Mouse (Mus musculus): ENCODE measurements at regions not wholly inside any gene's neighbourhood (a gene's known extent, or its start where the extent isn't known, plus 50 kb on each side); places are given as distances from the start of the nearest gene placed in this dataset.

DNA sequence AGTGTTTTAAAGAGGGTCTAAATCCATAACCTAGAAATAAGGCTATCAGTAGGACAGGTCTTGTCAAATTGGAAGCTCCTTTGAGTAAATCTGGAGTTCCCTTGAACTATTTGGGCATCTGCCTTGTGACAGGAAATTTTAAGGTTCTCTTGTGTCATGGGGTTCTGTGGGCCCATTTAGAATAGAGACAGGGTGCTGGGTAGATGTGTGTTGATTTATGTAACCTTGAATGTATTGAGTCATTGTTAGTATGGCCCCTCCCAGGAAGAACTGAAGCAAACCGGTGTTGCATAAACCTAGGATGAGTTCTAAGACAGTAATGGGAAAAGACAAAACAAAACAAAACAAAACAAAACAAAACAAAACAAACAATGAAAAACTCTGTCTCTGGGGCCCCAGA lies 1404.6 kb upstream of the Lrrc6 start:
- Histone ChIP-seq H3K4me3 (ENCODE audit: low read depth, low read length) (no peak overlapping the region), H3K27me3 (replicated peaks; ENCODE audit: insufficient read depth, low read length) (no peaks in the 10 kb centered on the region), H3K27ac (ENCODE audit: low read length) (no peak overlapping the region), H3K4me2 (replicated peaks; ENCODE audit: low read depth, low read length) (no peak overlapping the region), H3K4me1 (ENCODE audit: insufficient read depth, low read depth, low read length) (no peaks in the 10 kb centered on the region), H3K9me3 (ENCODE audit: low read length) (no peaks in the 10 kb centered on the region), H3K9ac (replicated peaks; ENCODE audit: low read depth) (no peak overlapping the region), H3K36me3 (ENCODE audit: insufficient read depth, low read length) (no peaks in the 10 kb centered on the region)
- DNase-seq (ENCODE audit: low spot score) (no peak), ATAC-seq (no peak)
- no peak for TF ChIP-seq CTCF (IDR thresholded peaks at IDR 0.05)
- no peak for TF ChIP-seq EP300 (IDR thresholded peaks at IDR 0.05)
- WGBS: 55% methylated on average over 1 of the region's 1 CpGs

GRCm38 (mm10) chr15:67904646-67905045 lies 1403.9 kb upstream of the Lrrc6 start:
- H3K4me3 ChIP-seq (ENCODE audit: low read depth, low read length): no peak overlapping the region
- H3K9ac ChIP-seq (replicated peaks; ENCODE audit: low read depth): no peak overlapping the region
- no peak overlapping the region for H3K4me2 ChIP-seq (replicated peaks; ENCODE audit: low read depth, low read length)
- no peak for TF ChIP-seq CTCF (IDR thresholded peaks at IDR 0.05)
- no peak for TF ChIP-seq EP300 (IDR thresholded peaks at IDR 0.05)
- no peak for ATAC-seq
- H3K27me3 ChIP-seq (replicated peaks; ENCODE audit: insufficient read depth, low read length): no peaks in the 10 kb centered on the region
- DNase-seq (ENCODE audit: low spot score): no peak
- H3K4me1 ChIP-seq (ENCODE audit: insufficient read depth, low read depth, low read length): no peaks in the 10 kb centered on the region
- H3K36me3 ChIP-seq (ENCODE audit: insufficient read depth, low read length): no peaks in the 10 kb centered on the region
- H3K9me3 ChIP-seq (ENCODE audit: low read length): no peaks in the 10 kb centered on the region
- H3K27ac ChIP-seq (ENCODE audit: low read length): no peak overlapping the region

- Histone ChIP-seq H3K4me1 (ENCODE audit: insufficient read depth, low read depth, low read length) (no peaks in the 10 kb centered on the region), H3K27me3 (replicated peaks; ENCODE audit: insufficient read depth, low read length) (no peaks in the 10 kb centered on the region), H3K9ac (replicated peaks; ENCODE audit: low read depth) (no peak overlapping the region), H3K27ac (ENCODE audit: low read length) (no peak overlapping the region), H3K9me3 (ENCODE audit: low read length) (no peaks in the 10 kb centered on the region), H3K4me2 (replicated peaks; ENCODE audit: low read depth, low read length) (no peak overlapping the region), H3K4me3 (ENCODE audit: low read depth, low read length) (no peak overlapping the region), H3K36me3 (ENCODE audit: insufficient read depth, low read length) (no peaks in the 10 kb centered on the region)
- WGBS: 84% methylated on average over 2 of the region's 2 CpGs
- peak; percentile 47 for DNase-seq (ENCODE audit: low spot score)
- ATAC-seq: no peak
- no peak for TF ChIP-seq EP300 (IDR thresholded peaks at IDR 0.05)
- no peak for TF ChIP-seq CTCF (IDR thresholded peaks at IDR 0.05)
These were observed 1402.3 kb upstream of the Lrrc6 start for GRCm38 (mm10) chr15:67902982-67903381.

DNA sequence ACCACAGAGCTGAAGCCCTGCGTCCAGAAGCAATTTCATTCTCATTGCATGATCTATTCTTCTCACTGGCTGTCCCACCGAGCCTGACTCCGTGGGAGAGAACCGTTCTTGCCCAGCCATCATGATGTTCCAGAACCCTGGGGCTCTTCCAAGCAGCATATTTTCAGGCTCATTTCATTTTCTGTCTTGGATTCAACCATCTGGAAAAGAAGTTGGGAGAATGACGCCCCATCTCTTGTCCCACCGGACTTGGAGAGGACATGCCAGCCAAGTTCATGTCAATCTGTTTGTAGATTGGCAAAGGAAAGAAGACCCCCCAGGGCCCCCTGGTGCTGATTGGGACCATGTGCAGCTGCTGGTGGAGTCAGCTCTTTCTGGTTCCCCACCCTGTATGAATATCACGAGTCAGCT lies 1400.5 kb upstream of the Lrrc6 start:
- H3K27me3 ChIP-seq (replicated peaks; ENCODE audit: insufficient read depth, low read length): no peaks in the 10 kb centered on the region
- DNase-seq (ENCODE audit: low spot score) (peak; percentile 11), ATAC-seq (peak; percentile 51)
- H3K9me3 ChIP-seq (ENCODE audit: low read length): no peaks in the 10 kb centered on the region
- TF ChIP-seq EP300 (IDR thresholded peaks at IDR 0.05) (no peak), CTCF (IDR thresholded peaks at IDR 0.05) (no peak)
- no peak overlapping the region for H3K4me3 ChIP-seq (ENCODE audit: low read depth, low read length)
- no peak overlapping the region for H3K9ac ChIP-seq (replicated peaks; ENCODE audit: low read depth)
- no peak overlapping the region for H3K4me2 ChIP-seq (replicated peaks; ENCODE audit: low read depth, low read length)
- no peaks in the 10 kb centered on the region for H3K36me3 ChIP-seq (ENCODE audit: insufficient read depth, low read length)
- no peak overlapping the region for H3K27ac ChIP-seq (ENCODE audit: low read length)
- 64% methylated on average over 7 of the region's 7 CpGs for WGBS
- no peaks in the 10 kb centered on the region for H3K4me1 ChIP-seq (ENCODE audit: insufficient read depth, low read depth, low read length)

DNA sequence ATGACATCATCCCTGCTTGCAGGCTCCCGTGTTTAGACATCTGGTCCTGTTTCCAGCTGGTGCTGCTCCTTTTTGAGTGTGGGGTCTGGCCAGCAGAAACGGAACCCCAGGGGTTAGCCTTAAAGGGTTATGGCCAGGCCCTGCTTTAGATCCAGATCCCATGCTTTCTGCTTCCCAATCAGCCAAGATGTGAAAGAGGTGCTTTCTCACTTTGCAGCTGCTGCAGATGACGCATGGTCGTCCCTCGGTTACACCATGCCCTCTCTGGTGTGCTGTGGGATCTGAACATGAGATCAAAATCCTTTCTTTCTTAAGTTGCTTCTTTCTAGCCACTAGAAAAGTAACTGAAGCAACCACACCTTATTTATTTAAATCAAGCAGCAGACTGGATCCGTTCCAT lies 1399.1 kb upstream of the Lrrc6 start:
- no peak overlapping the region for H3K4me3 ChIP-seq (ENCODE audit: low read depth, low read length)
- H3K4me1 ChIP-seq (ENCODE audit: insufficient read depth, low read depth, low read length): no peaks in the 10 kb centered on the region
- no peak overlapping the region for H3K27ac ChIP-seq (ENCODE audit: low read length)
- TF ChIP-seq EP300 (IDR thresholded peaks at IDR 0.05): no peak
- no peak for TF ChIP-seq CTCF (IDR thresholded peaks at IDR 0.05)
- H3K27me3 ChIP-seq (replicated peaks; ENCODE audit: insufficient read depth, low read length): no peaks in the 10 kb centered on the region
- no peaks in the 10 kb centered on the region for H3K9me3 ChIP-seq (ENCODE audit: low read length)
- H3K36me3 ChIP-seq (ENCODE audit: insufficient read depth, low read length): no peaks in the 10 kb centered on the region
- ATAC-seq (0 out of 2 replicates have a peak, but pooled peaks have one; percentile 19), DNase-seq (ENCODE audit: low spot score) (no peak)
- no peak overlapping the region for H3K9ac ChIP-seq (replicated peaks; ENCODE audit: low read depth)
- no peak overlapping the region for H3K4me2 ChIP-seq (replicated peaks; ENCODE audit: low read depth, low read length)
- 49% methylated on average over 6 of the region's 6 CpGs for WGBS

GRCm38 (mm10) chr15:67898959-67899403 lies 1398.3 kb upstream of the Lrrc6 start:
- no peak overlapping the region for H3K9ac ChIP-seq (replicated peaks; ENCODE audit: low read depth)
- TF ChIP-seq CTCF (IDR thresholded peaks at IDR 0.05): no peak
- no peak for TF ChIP-seq EP300 (IDR thresholded peaks at IDR 0.05)
- H3K4me1 ChIP-seq (ENCODE audit: insufficient read depth, low read depth, low read length): no peaks in the 10 kb centered on the region
- H3K9me3 ChIP-seq (ENCODE audit: low read length): no peaks in the 10 kb centered on the region
- 50% methylated on average over 3 of the region's 3 CpGs for WGBS
- ATAC-seq (peak; percentile 59; the same call in 1 of the 2 replicates), DNase-seq (ENCODE audit: low spot score) (peak; percentile 69)
- no peak overlapping the region for H3K27ac ChIP-seq (ENCODE audit: low read length)
- no peak overlapping the region for H3K4me2 ChIP-seq (replicated peaks; ENCODE audit: low read depth, low read length)
- no peaks in the 10 kb centered on the region for H3K36me3 ChIP-seq (ENCODE audit: insufficient read depth, low read length)
- H3K27me3 ChIP-seq (replicated peaks; ENCODE audit: insufficient read depth, low read length): no peaks in the 10 kb centered on the region
- no peak overlapping the region for H3K4me3 ChIP-seq (ENCODE audit: low read depth, low read length)

DNA sequence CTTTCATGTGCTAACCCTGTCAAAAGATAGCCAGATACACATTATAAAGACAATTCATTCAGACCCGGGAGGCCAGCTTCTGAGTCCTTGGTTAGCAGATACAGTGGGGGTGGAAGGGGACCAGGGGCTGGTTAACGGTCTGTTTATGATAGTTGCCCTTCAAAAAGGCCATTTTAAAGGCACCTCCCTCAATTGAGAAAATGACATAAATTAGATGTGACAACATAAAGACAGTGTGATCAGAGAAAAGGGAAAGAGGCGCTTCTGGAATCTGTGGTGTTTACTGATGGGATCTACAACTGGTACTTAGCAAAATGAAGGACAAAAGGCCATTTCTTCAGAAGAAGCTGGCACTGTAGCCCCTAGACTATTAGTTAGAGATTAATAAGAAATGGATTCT lies 1391.4 kb upstream of the Lrrc6 start:
- no peak overlapping the region for H3K27ac ChIP-seq (ENCODE audit: low read length)
- H3K9me3 ChIP-seq (ENCODE audit: low read length): no peaks in the 10 kb centered on the region
- H3K27me3 ChIP-seq (replicated peaks; ENCODE audit: insufficient read depth, low read length): no peaks in the 10 kb centered on the region
- no peak for DNase-seq (ENCODE audit: low spot score)
- no peak overlapping the region for H3K9ac ChIP-seq (replicated peaks; ENCODE audit: low read depth)
- WGBS: 35% methylated on average over 3 of the region's 3 CpGs
- ATAC-seq: no peak
- TF ChIP-seq CTCF (IDR thresholded peaks at IDR 0.05): no peak
- no peak for TF ChIP-seq EP300 (IDR thresholded peaks at IDR 0.05)
- H3K36me3 ChIP-seq (ENCODE audit: insufficient read depth, low read length): no peaks in the 10 kb centered on the region
- H3K4me1 ChIP-seq (ENCODE audit: insufficient read depth, low read depth, low read length): no peaks in the 10 kb centered on the region
- H3K4me3 ChIP-seq (ENCODE audit: low read depth, low read length): no peak overlapping the region
- H3K4me2 ChIP-seq (replicated peaks; ENCODE audit: low read depth, low read length): no peak overlapping the region

Measured in lung, postnatal 0 days (tissue).